Mouse (Mus musculus): ENCODE measurements at regions not wholly inside any gene's neighbourhood (a gene's known extent, or its start where the extent isn't known, plus 50 kb on each side); places are given as distances from the start of the nearest gene placed in this dataset.
"Not testable (repeated sequence)": the region's sequence is repeated elsewhere in the genome, so short reads cannot be mapped to it uniquely, and the experiment has no call there.

- no peak overlapping the region for H3K9ac ChIP-seq
- H3K4me3 ChIP-seq: no peak overlapping the region
- 94% methylated on average over 1 of the region's 1 CpGs for WGBS
- ATAC-seq (ENCODE audit: low read depth): no peak
- H3K9me3 ChIP-seq: no peaks in the 10 kb centered on the region
- H3K4me1 ChIP-seq (replicated peaks): no peaks in the 10 kb centered on the region
- H3K27ac ChIP-seq (replicated peaks): no peak overlapping the region
- no peaks in the 10 kb centered on the region for H3K36me3 ChIP-seq
- no peaks in the 10 kb centered on the region for H3K27me3 ChIP-seq
- no peak overlapping the region for H3K4me2 ChIP-seq
These were observed 199.4 kb downstream of the Antxr2 start for GRCm38 (mm10) chr5:97831421-97831820.

GRCm38 (mm10) chr5:97817485-97817884 is 213.4 kb downstream of the Antxr2 start:
- H3K4me2 ChIP-seq: no peak overlapping the region
- no peak overlapping the region for H3K4me3 ChIP-seq
- no peaks in the 10 kb centered on the region for H3K9me3 ChIP-seq
- no peak for ATAC-seq (ENCODE audit: low read depth)
- no peaks in the 10 kb centered on the region for H3K4me1 ChIP-seq (replicated peaks)
- WGBS: 72% methylated on average over 3 of the region's 3 CpGs
- no peak overlapping the region for H3K9ac ChIP-seq
- H3K27me3 ChIP-seq: no peaks in the 10 kb centered on the region
- no peak overlapping the region for H3K27ac ChIP-seq (replicated peaks)
- H3K36me3 ChIP-seq: no peaks in the 10 kb centered on the region

- Histone ChIP-seq H3K27ac (replicated peaks) (no peak overlapping the region), H3K4me2 (no peak overlapping the region), H3K9me3 (no peaks in the 10 kb centered on the region), H3K4me3 (no peak overlapping the region), H3K9ac (no peak overlapping the region), H3K36me3 (no peaks in the 10 kb centered on the region), H3K4me1 (replicated peaks) (no peaks in the 10 kb centered on the region), H3K27me3 (no peaks in the 10 kb centered on the region)
- 91% methylated on average over 6 of the region's 6 CpGs for WGBS
- no peak for ATAC-seq (ENCODE audit: low read depth)
These were observed 215.5 kb downstream of the Antxr2 start for GRCm38 (mm10) chr5:97815357-97815756.

GRCm38 (mm10) chr5:97814700-97815099 is 216.1 kb downstream of the Antxr2 start:
- 94% methylated on average over 2 of the region's 2 CpGs for WGBS
- H3K27me3 ChIP-seq: no peaks in the 10 kb centered on the region
- H3K4me2 ChIP-seq: no peak overlapping the region
- H3K36me3 ChIP-seq: no peaks in the 10 kb centered on the region
- no peaks in the 10 kb centered on the region for H3K9me3 ChIP-seq
- H3K4me3 ChIP-seq: no peak overlapping the region
- no peak for ATAC-seq (ENCODE audit: low read depth)
- H3K4me1 ChIP-seq (replicated peaks): no peaks in the 10 kb centered on the region
- no peak overlapping the region for H3K9ac ChIP-seq
- no peak overlapping the region for H3K27ac ChIP-seq (replicated peaks)

GRCm38 (mm10) chr5:97812611-97813350 is 218.1 kb downstream of the Antxr2 start:
- no peaks in the 10 kb centered on the region for H3K36me3 ChIP-seq
- no peak overlapping the region for H3K4me3 ChIP-seq
- no peaks in the 10 kb centered on the region for H3K4me1 ChIP-seq (replicated peaks)
- H3K9me3 ChIP-seq: no peaks in the 10 kb centered on the region
- H3K4me2 ChIP-seq: no peak overlapping the region
- ATAC-seq (ENCODE audit: low read depth): no peak
- H3K9ac ChIP-seq: no peak overlapping the region
- WGBS: 96% methylated on average over 1 of the region's 1 CpGs
- no peak overlapping the region for H3K27ac ChIP-seq (replicated peaks)
- no peaks in the 10 kb centered on the region for H3K27me3 ChIP-seq

- H3K36me3 ChIP-seq: no peaks in the 10 kb centered on the region
- H3K27ac ChIP-seq (replicated peaks): no peak overlapping the region
- ATAC-seq (ENCODE audit: low read depth): no peak
- 63% methylated on average over 2 of the region's 2 CpGs for WGBS
- H3K9me3 ChIP-seq: no peaks in the 10 kb centered on the region
- H3K9ac ChIP-seq: no peak overlapping the region
- no peaks in the 10 kb centered on the region for H3K27me3 ChIP-seq
- H3K4me3 ChIP-seq: no peak overlapping the region
- H3K4me1 ChIP-seq (replicated peaks): no peaks in the 10 kb centered on the region
- H3K4me2 ChIP-seq: no peak overlapping the region
These were observed 221.8 kb downstream of the Antxr2 start for GRCm38 (mm10) chr5:97809007-97809406.

GRCm38 (mm10) chr5:97807171-97807570 is 223.7 kb downstream of the Antxr2 start:
- no peak for ATAC-seq (ENCODE audit: low read depth)
- WGBS: 88% methylated on average over 1 of the region's 1 CpGs
- no peak overlapping the region for H3K4me2 ChIP-seq
- no peaks in the 10 kb centered on the region for H3K36me3 ChIP-seq
- H3K4me3 ChIP-seq: no peak overlapping the region
- H3K4me1 ChIP-seq (replicated peaks): no peaks in the 10 kb centered on the region
- H3K27me3 ChIP-seq: no peaks in the 10 kb centered on the region
- no peak overlapping the region for H3K27ac ChIP-seq (replicated peaks)
- H3K9me3 ChIP-seq: no peaks in the 10 kb centered on the region
- no peak overlapping the region for H3K9ac ChIP-seq

GRCm38 (mm10) chr5:97806754-97807153 is 224.1 kb downstream of the Antxr2 start:
- Histone ChIP-seq H3K27ac (replicated peaks) (no peak overlapping the region), H3K9ac (no peak overlapping the region), H3K4me3 (no peak overlapping the region), H3K9me3 (no peaks in the 10 kb centered on the region), H3K4me2 (no peak overlapping the region), H3K27me3 (no peaks in the 10 kb centered on the region), H3K36me3 (no peaks in the 10 kb centered on the region), H3K4me1 (replicated peaks) (no peaks in the 10 kb centered on the region)
- no peak for ATAC-seq (ENCODE audit: low read depth)

GRCm38 (mm10) chr5:97800017-97800416 is 230.8 kb downstream of the Antxr2 start:
- H3K27ac ChIP-seq (replicated peaks): no peak overlapping the region
- H3K4me2 ChIP-seq: no peak overlapping the region
- WGBS: 30% methylated on average over 3 of the region's 3 CpGs
- H3K9me3 ChIP-seq: no peaks in the 10 kb centered on the region
- H3K9ac ChIP-seq: no peak overlapping the region
- no peak overlapping the region for H3K4me3 ChIP-seq
- no peak for ATAC-seq (ENCODE audit: low read depth)
- no peaks in the 10 kb centered on the region for H3K36me3 ChIP-seq
- H3K27me3 ChIP-seq: no peaks in the 10 kb centered on the region
- H3K4me1 ChIP-seq (replicated peaks): no peaks in the 10 kb centered on the region

GRCm38 (mm10) chr5:97788175-97788574 is 242.7 kb downstream of the Antxr2 start:
- Histone ChIP-seq H3K27ac (replicated peaks) (no peak overlapping the region), H3K4me1 (replicated peaks) (no peaks in the 10 kb centered on the region), H3K27me3 (no peaks in the 10 kb centered on the region), H3K4me2 (no peak overlapping the region), H3K4me3 (no peak overlapping the region), H3K9me3 (no peaks in the 10 kb centered on the region), H3K9ac (no peak overlapping the region), H3K36me3 (no peaks in the 10 kb centered on the region)
- WGBS: 86% methylated on average over 9 of the region's 9 CpGs
- no peak for ATAC-seq (ENCODE audit: low read depth)

GRCm38 (mm10) chr5:97787001-97787400 is 243.8 kb downstream of the Antxr2 start:
- no peak overlapping the region for H3K4me3 ChIP-seq
- no peaks in the 10 kb centered on the region for H3K27me3 ChIP-seq
- H3K4me2 ChIP-seq: no peak overlapping the region
- no peak overlapping the region for H3K27ac ChIP-seq (replicated peaks)
- H3K9ac ChIP-seq: no peak overlapping the region
- no peaks in the 10 kb centered on the region for H3K36me3 ChIP-seq
- no peaks in the 10 kb centered on the region for H3K4me1 ChIP-seq (replicated peaks)
- WGBS: 85% methylated on average over 5 of the region's 5 CpGs
- no peak for ATAC-seq (ENCODE audit: low read depth)
- H3K9me3 ChIP-seq: no peaks in the 10 kb centered on the region

- not testable (repeated sequence) for H3K9me3 ChIP-seq; H3K4me2 ChIP-seq; H3K27ac ChIP-seq (replicated peaks); ATAC-seq (ENCODE audit: low read depth); H3K4me1 ChIP-seq (replicated peaks); H3K36me3 ChIP-seq; H3K9ac ChIP-seq; H3K4me3 ChIP-seq; H3K27me3 ChIP-seq
- 90% methylated on average over 3 of the region's 3 CpGs for WGBS
These were observed 255.7 kb downstream of the Antxr2 start for GRCm38 (mm10) chr5:97775100-97775499.

GRCm38 (mm10) chr5:97773451-97773850 is 257.4 kb downstream of the Antxr2 start:
- H3K36me3 ChIP-seq; H3K27me3 ChIP-seq; ATAC-seq (ENCODE audit: low read depth); H3K4me2 ChIP-seq; H3K27ac ChIP-seq (replicated peaks); H3K4me1 ChIP-seq (replicated peaks); H3K9ac ChIP-seq; H3K9me3 ChIP-seq; H3K4me3 ChIP-seq: not testable (repeated sequence)
- 76% methylated on average over 4 of the region's 4 CpGs for WGBS

All from neural tube, embryonic 13.5 days (tissue).